Mouse (Mus musculus): Measurements from ENCODE around the gene Hist2h2aa2.
A peak's percentile ranks its signal among the peaks of the same experiment; 100 is the strongest.

DNA sequence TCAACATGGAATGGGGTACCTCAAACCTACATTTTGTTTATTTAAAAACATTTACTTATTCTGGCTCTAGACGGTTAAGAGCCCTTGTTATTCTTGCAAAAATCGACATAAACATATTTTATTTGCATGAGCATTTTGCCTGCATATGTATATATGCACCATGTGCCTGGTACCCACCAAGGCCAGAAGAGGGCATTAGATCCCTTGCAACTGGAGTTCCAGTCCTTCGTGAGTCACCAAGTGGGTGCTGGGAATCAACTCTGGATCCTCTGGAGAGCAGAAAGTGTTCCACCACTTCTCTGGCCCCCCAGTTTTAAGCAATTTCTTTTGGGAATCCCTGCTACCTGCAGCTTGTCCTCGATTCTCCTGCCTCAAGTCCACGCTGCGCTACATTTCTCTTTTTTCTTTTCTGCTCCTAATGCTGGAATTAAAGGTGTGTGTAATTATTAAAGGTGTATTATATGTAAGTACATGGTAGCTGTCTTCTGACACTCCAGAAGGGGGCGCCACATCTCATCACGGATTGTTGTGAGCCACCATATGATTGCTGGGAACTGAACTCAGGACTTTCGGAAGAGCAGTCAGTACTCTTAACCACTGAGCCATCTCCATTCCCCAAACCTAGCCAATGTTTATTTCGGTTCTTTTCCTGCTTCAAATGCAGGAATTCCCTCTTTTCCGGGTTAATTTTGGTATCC lies 44.3 kb downstream of the Hist2h2aa2 start:
- 0 out of 2 replicates have a peak, but pooled peaks have one; percentile 18 for TF ChIP-seq CTCF (IDR thresholded peaks at IDR 0.05; ENCODE audit: extremely low read depth, insufficient read depth, low read length)
- TF ChIP-seq POLR2A (IDR thresholded peaks at IDR 0.05; ENCODE audit: extremely low read depth, insufficient read depth, low read length), result no peak
